Mouse (Mus musculus): ENCODE data around the gene Tnfrsf25. TPM values are rescaled to one million over a fixed set of nuclear protein-coding genes. Genes with fewer than 3 reads are reported as not detected.

Tnfrsf25 gene
- 0.38 and 0.88 TPM in 2 replicates for polyA plus RNA-seq (2015; fragmentation: Nextera tagmentation; extraction: Ambion mirVana)

DNA sequence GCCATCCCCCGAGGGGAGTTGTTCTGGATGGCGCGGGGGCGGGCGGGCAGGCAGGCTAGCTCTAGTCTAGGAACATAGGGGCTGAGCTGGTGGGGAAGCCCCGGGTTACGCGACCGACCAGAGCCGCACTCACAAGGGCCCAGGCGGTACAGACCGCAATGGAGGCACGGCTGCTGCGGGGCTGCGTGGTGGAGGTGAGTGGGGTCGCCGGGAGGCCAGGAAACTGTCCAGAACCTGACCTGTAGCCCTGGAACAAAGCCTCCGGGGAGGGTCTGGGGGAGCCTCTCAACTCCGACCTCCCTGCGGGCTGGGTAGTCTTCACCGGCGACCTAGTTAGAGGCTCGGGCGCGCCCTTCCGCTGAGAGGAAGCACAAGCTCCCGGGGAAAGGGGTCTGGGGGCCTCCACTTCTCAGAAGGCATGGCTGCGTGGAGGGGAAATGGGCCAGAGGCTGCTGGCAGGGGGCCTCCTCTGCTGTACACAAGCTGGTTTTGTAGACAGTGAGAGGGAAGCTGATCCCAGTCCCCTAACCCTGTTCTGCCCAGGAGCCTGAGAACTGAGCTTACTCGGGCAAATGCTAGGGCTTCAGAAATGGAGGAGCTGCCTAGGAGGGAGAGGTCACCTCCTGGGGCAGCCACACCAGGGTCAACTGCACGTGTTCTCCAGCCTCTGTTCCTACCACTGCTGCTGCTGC is at the start of gene Tnfrsf25:
Gene Tnfrsf25, plus strand, starts transcription at position 14 of the 692 bp plus-strand sequence.
- 4% methylated on average over 30 of the region's 30 CpGs for WGBS
- H3K4me2 ChIP-seq: peak within 1 kb of the TSS; percentile 35

DNA sequence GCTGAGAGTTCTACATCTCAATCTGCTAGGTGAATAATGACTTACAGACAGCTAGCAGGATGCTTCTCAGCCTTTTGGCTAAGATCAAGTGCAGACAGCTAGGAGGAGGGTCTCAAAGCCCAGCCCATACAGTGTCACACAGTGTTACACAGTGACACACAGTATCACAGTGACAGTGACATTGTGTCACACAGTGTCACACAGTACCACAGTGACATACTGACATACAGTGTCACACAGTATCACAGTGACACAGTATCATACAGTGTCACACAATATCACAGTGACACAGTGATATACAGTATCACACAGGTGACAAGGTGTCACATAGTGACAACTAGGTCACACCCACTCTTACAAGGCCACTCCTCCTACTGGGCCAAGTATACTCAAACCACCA is 48.5 kb upstream of the Tnfrsf25 start:
- Histone ChIP-seq H3K27me3 (no peaks in the 10 kb centered on the region), H3K27ac (no peak overlapping the region), H3K9me3 (replicated peaks) (no peaks in the 10 kb centered on the region), H3K4me1 (peaks cover 3% of the 10 kb centered on the region; the same call in 1 of the 2 replicates), H3K36me3 (ENCODE audit: poor library complexity, severe bottlenecking) (no peaks in the 10 kb centered on the region; the same call in 1 of the 2 replicates), H3K4me3 (no peak overlapping the region), H3K9ac (no peak overlapping the region), H3K4me2 (no peak overlapping the region)
- ATAC-seq: no peak

More for the DNA sequence above, at the start of gene Tnfrsf25:
- no peak within 1 kb of the TSS for H3K9ac ChIP-seq
- peaks cover 76% of the 10 kb centered on the region for H3K27me3 ChIP-seq
- peaks cover 27% of the 10 kb centered on the region for H3K4me1 ChIP-seq
- no peak; the same call in 1 of the 2 replicates for ATAC-seq
- 0 out of 2 replicates have a peak within 1 kb of the TSS, but pooled peaks have one; percentile 4 for H3K4me3 ChIP-seq
- H3K27ac ChIP-seq: no peak within 1 kb of the TSS
- no peaks in the 10 kb centered on the region for H3K9me3 ChIP-seq (replicated peaks)
- peaks cover 29% of the 10 kb centered on the region for H3K36me3 ChIP-seq (ENCODE audit: poor library complexity, severe bottlenecking)

DNA sequence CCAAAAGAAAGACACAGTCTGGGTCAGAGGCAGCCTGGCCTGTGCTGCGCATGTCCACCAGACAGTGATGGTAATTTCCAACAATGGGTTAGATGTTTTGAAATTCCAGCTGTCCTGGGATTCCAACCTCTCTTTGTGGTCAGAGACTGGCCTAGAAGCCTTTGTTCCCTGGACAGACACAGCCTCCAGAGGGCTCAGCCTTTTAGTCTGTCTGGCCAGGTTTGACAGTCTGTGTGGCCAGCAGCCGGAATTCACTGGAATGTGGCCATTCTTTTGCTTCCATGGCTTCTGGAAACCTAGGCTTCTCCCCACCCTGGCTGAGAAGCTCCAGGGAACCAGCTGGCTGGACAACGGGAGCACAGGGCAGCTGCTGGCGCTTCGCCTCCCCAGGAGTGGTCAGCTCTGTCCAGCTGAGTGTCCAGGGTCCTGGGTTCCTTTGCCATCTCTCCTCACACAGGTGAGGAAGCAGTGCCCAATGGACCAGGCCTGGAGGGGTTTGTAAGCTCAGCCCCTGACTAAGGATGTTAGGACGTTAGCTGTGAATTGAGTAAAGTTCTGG is 47.5 kb upstream of the Tnfrsf25 start:
- Histone ChIP-seq H3K4me3 (no peak overlapping the region), H3K9ac (no peak overlapping the region), H3K36me3 (ENCODE audit: poor library complexity, severe bottlenecking) (no peaks in the 10 kb centered on the region; the same call in 1 of the 2 replicates), H3K9me3 (replicated peaks) (no peaks in the 10 kb centered on the region), H3K4me2 (no peak overlapping the region), H3K27me3 (no peaks in the 10 kb centered on the region), H3K4me1 (peaks cover 9% of the 10 kb centered on the region), H3K27ac (no peak overlapping the region)
- 73% methylated on average over 6 of the region's 6 CpGs for WGBS
- no peak for ATAC-seq

DNA sequence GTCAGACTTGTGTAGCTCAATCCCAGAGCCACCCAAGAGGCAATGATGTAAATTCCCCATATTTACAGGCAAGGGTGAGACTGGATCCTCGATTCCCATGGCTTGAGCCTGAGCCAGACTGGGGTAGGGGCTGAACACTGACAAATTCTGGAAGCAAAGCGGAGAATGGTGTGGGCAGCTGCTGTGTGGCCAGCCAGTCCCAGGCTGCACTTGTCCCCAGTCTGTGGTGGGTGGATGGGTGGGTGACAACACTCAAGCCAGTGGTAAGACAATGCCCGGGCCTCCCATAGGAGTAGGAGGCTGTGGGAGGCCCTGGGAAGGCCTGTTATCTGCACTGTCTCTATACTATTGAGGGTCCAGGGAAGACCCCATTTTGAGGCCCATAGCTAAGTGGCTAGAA is 46.5 kb upstream of the Tnfrsf25 start:
- WGBS: 79% methylated on average over 3 of the region's 3 CpGs
- no peak for ATAC-seq
- H3K4me1 ChIP-seq: peaks cover 9% of the 10 kb centered on the region

DNA sequence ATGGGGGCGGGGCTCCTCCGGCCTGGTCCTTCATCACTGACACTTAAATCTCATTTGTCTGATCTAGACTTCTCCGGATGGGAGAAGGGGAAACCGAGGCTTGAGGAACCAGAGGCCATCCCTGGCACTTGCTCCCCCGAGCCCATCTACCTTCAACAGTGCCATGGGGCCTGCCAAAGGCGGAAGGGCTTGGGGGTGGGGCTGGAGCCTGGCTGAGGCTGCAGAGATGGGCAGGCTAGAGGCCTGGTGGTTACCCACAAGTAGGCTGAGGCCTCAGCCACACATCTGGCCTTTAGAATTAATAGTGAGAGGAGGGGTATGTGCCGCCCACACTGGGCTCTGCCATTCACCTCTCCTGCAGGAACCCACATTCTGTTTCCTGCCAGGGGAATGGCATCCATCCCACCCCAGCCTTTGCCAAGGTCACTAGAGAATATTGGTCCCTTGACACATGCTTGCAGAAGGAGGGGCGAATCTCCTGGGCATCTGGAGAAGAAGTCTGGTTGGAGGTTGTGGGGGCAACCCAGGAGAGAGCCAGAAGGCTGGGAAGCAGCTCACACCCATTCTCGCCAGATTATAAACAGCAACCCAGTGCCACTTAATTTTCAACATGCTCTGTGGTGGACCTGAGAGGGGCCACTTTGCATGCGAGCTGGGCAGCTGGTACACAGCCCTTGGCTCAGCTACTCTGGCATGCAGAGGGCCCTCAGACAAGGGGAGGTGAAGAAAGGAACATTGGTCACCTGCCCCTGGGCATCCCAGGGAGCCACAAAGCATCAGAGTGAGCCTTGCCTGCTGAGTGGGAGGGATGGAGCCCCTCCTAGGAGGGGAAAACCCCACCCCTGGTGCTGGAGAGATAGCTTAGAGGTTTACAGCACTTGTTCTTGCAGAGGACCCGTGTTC is 45.0 kb upstream of the Tnfrsf25 start:
- H3K4me3 ChIP-seq: no peak overlapping the region
- no peaks in the 10 kb centered on the region for H3K36me3 ChIP-seq (ENCODE audit: poor library complexity, severe bottlenecking)
- H3K4me2 ChIP-seq: no peak overlapping the region
- H3K4me1 ChIP-seq: peaks cover 9% of the 10 kb centered on the region
- WGBS: 78% methylated on average over 11 of the region's 11 CpGs
- H3K9me3 ChIP-seq (replicated peaks): no peaks in the 10 kb centered on the region
- H3K27ac ChIP-seq: no peak overlapping the region
- H3K27me3 ChIP-seq: no peaks in the 10 kb centered on the region
- no peak overlapping the region for H3K9ac ChIP-seq
- ATAC-seq: no peak

More for the DNA sequence above, 46.5 kb upstream of the Tnfrsf25 start:
- Histone ChIP-seq H3K4me2 (no peak overlapping the region), H3K9me3 (replicated peaks) (no peaks in the 10 kb centered on the region), H3K27me3 (no peaks in the 10 kb centered on the region), H3K36me3 (ENCODE audit: poor library complexity, severe bottlenecking) (no peaks in the 10 kb centered on the region), H3K9ac (no peak overlapping the region), H3K27ac (no peak overlapping the region), H3K4me3 (no peak overlapping the region)

DNA sequence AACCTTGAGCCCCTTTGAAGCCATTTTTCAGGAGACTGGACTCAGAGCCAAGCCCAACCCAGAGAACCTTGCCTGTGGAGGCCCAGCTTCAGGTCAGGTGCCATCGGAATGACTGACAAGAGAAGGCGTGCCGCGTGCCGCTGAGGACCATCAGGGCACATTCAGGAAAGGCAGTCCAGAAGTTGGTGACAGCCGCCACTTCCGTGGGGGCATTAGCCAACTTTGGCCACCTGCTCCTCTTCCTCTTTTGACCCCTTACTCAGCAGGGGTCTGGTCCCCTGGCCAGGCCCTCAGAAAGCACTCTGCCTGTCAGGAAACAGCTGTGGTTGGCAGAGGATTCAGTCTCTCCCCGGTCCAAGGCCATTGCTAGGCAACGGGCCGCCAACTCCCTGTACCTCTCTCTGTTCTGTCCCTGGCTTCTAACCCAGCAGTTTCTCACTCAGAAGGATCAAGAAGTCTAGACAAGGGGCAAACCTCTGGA is 43.6 kb upstream of the Tnfrsf25 start, which contains the start of gene Plekhg5:
Gene Plekhg5, plus strand, starts transcription at position 378 of the 481 bp plus-strand sequence.
- WGBS: 69% methylated on average over 10 of the region's 10 CpGs
- Histone ChIP-seq H3K4me2 (no peak within 1 kb of the TSS), H3K4me1 (peaks cover 9% of the 10 kb centered on the region), H3K4me3 (no peak within 1 kb of the TSS), H3K27me3 (no peaks in the 10 kb centered on the region), H3K9me3 (replicated peaks) (no peaks in the 10 kb centered on the region), H3K9ac (no peak within 1 kb of the TSS), H3K36me3 (ENCODE audit: poor library complexity, severe bottlenecking) (no peaks in the 10 kb centered on the region), H3K27ac (no peak within 1 kb of the TSS)
- no peak for ATAC-seq

DNA sequence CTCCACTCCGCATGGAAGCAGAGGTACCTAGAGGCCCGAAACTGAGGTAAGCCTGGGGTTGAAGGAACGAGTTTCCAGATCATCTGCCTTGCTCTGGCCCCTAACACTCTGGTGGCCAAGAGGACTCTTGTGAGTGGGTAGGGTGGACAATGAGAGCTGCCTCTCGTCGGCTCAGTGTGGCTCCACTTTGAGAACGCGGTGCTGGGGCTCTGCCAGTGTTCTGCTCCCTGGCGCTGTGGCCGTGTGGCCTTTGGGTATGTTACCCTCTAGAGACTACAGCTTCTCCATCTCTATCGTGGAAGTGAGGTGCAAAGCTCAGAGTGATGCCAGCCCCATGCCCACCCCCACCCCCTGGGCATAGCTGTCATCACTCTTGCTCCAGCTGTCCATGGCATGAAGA is 43.1 kb upstream of the Tnfrsf25 start:
- H3K4me2 ChIP-seq: no peak overlapping the region

DNA sequence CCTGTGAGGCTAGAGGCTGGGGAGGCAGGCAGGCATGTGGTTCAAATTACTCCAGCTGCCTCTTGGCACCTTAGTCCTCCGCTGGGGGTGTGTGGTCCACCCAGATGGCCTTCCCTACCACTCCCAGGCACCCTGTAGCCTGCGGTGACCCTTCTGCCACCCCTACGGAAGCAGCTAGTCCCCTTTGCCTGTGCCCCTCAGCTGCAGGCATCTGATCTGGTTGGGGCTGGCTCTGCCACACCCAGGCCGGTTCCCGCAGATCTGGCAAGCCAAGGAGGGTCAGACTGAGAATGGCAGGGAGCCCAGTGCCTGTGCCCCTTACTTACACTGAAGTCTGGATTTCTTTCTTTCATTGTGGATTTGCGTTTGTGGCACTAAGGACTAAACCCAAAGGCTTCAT is 42.0 kb upstream of the Tnfrsf25 start:
- Histone ChIP-seq H3K9me3 (replicated peaks) (no peaks in the 10 kb centered on the region), H3K27me3 (no peaks in the 10 kb centered on the region), H3K4me2 (no peak overlapping the region), H3K27ac (no peak overlapping the region), H3K9ac (no peak overlapping the region), H3K4me3 (no peak overlapping the region), H3K4me1 (peaks cover 9% of the 10 kb centered on the region), H3K36me3 (ENCODE audit: poor library complexity, severe bottlenecking) (no peaks in the 10 kb centered on the region)
- 81% methylated on average over 6 of the region's 6 CpGs for WGBS
- ATAC-seq: no peak

More for the DNA sequence above, 43.1 kb upstream of the Tnfrsf25 start:
- WGBS: 65% methylated on average over 10 of the region's 10 CpGs
- Histone ChIP-seq H3K4me3 (no peak overlapping the region), H3K27me3 (no peaks in the 10 kb centered on the region), H3K9ac (no peak overlapping the region), H3K4me1 (peaks cover 9% of the 10 kb centered on the region), H3K9me3 (replicated peaks) (no peaks in the 10 kb centered on the region), H3K36me3 (ENCODE audit: poor library complexity, severe bottlenecking) (no peaks in the 10 kb centered on the region), H3K27ac (no peak overlapping the region)
- ATAC-seq: no peak

DNA sequence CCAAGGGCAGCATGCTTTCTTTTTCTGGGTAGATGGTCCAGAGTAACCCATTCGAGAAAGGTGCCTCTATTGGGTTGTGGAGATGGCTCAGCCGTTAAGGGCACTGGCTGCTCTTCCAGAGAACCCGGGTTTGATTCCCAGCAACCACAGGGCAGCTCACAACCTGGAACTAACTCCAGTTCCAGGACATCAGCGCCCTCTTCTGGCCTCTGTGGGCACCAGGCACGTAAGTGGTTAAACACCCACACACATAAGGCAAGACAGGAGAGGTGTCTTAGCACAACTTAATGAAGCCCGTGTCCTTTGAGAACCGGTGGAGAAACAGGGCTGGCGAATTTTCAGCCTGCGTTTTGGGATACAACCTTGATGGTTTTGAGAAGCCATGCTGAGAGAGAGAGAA is 41.2 kb upstream of the Tnfrsf25 start:
- Histone ChIP-seq H3K4me2 (no peak overlapping the region), H3K36me3 (ENCODE audit: poor library complexity, severe bottlenecking) (no peaks in the 10 kb centered on the region)
- WGBS: 83% methylated on average over 9 of the region's 9 CpGs

DNA sequence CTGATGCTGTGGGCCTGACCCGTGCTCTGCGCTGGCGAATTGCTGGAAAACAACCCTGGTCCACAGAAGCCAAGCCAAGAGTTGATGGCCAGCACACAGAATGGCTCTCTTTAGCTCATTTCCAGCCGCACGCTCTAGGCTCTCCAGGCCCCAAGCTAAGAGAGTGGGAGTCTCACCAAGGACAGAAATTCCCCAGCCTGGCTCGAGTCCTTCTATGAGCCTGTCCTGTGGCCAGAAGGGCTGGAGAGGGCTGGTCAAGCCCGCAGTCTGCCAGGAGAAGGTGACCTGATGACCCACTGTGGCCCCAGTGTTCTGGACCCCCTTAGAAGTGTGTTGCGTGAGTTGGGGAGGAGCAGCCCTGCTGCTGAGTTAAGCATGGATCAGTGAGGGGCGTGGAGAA is 38.5 kb upstream of the Tnfrsf25 start:
- 89% methylated on average over 9 of the region's 9 CpGs for WGBS
- Histone ChIP-seq H3K27me3 (no peaks in the 10 kb centered on the region), H3K4me2 (no peak overlapping the region), H3K9ac (no peak overlapping the region), H3K9me3 (replicated peaks) (no peaks in the 10 kb centered on the region), H3K4me1 (peaks cover 7% of the 10 kb centered on the region), H3K27ac (no peak overlapping the region), H3K4me3 (no peak overlapping the region), H3K36me3 (ENCODE audit: poor library complexity, severe bottlenecking) (no peaks in the 10 kb centered on the region)
- ATAC-seq: no peak

More for the DNA sequence above, 41.2 kb upstream of the Tnfrsf25 start:
- Histone ChIP-seq H3K27ac (no peak overlapping the region), H3K4me3 (no peak overlapping the region), H3K9ac (no peak overlapping the region), H3K9me3 (replicated peaks) (no peaks in the 10 kb centered on the region), H3K4me1 (peaks cover 9% of the 10 kb centered on the region), H3K27me3 (no peaks in the 10 kb centered on the region)
- no peak for ATAC-seq

DNA sequence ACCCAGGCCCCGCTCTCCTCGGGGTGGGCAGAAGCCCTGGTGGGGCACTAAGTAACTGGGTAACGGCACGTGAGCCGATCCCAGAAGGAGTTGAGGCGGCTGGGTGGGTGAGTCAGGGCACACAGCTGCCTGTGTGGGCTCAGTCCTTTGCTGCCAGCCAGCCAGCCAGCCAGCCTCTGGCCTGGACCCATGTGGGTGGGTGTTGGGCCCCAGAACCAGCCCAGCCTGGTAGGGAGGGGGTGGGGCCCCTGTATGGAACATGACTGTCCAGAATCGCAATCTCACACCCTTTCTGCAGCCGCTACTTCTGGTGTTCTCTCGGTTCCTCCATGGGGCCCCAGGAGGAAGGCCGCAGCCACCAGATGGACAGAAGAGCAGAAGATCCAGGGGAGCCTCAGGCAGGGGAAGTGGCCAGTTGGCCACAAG is 37.6 kb upstream of the Tnfrsf25 start:
- no peak for ATAC-seq
- no peak overlapping the region for H3K27ac ChIP-seq
- no peak overlapping the region for H3K4me3 ChIP-seq
- no peaks in the 10 kb centered on the region for H3K36me3 ChIP-seq (ENCODE audit: poor library complexity, severe bottlenecking)
- no peaks in the 10 kb centered on the region for H3K4me1 ChIP-seq
- H3K9me3 ChIP-seq (replicated peaks): no peaks in the 10 kb centered on the region
- no peak overlapping the region for H3K9ac ChIP-seq
- no peaks in the 10 kb centered on the region for H3K27me3 ChIP-seq
- no peak overlapping the region for H3K4me2 ChIP-seq
- 96% methylated on average over 10 of the region's 10 CpGs for WGBS

DNA sequence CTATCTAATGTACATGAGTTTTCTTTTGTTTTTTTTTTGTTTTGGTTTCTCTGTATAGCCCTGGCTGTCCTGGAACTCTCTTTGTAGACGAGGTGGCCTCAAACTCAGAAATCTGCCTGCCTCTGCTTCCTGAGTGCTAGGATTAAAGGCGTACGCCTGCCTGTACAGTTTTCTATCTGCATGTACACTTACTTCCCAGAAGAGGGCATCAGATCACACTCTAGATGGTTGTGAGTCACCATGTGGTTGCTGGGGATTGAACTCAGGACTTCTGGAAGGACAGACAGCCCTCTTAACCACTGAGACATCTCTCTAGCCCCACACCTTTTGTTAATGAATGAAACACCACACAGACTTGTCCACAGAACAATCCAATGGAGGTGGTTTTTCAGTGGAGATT is 36.5 kb upstream of the Tnfrsf25 start:
- no peak for ATAC-seq
- Histone ChIP-seq H3K27me3 (no peaks in the 10 kb centered on the region), H3K9me3 (replicated peaks) (no peaks in the 10 kb centered on the region), H3K36me3 (ENCODE audit: poor library complexity, severe bottlenecking) (no peaks in the 10 kb centered on the region), H3K4me2 (no peak overlapping the region), H3K27ac (no peak overlapping the region), H3K4me3 (no peak overlapping the region), H3K9ac (no peak overlapping the region), H3K4me1 (no peaks in the 10 kb centered on the region)
- 87% methylated on average over 3 of the region's 3 CpGs for WGBS

Data from forebrain, embryonic 13.5 days (tissue).